Mouse (Mus musculus): ENCODE data around the gene Tuft1. TPM values are rescaled to one million over a fixed set of nuclear protein-coding genes. Genes with fewer than 3 reads are reported as not detected.

Gene Tuft1
- polyA plus RNA-seq, 1 experiment from 2014 or later = 9.0 TPM

DNA sequence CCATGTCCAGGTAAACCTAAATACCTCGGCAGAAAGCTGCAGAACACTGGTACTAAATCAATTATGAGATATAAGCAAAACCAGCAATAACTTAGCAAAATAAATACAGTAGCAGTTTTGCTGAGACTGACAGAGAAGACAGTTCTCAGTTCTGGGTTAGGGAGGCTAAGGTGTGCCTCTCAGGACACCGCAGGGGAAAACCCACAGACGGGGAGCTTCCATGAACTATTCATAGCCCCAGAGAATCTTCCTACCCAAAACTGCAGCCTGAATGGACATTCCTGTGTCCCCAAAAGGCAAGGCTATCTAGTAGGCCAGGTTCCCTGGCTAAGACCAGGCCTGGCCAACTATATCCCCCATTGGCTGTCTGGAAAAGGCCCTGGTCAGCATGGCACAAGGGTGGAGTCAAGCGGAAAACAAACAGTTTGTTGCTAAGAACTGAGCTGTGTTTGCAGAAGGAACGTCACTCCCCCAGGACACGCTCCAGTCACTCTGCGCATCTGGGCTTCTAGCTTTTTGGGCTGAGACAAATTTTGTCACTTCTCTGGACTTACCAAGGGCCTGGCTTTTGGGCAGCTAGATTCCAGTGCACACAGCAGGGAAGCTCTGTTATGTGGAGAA, 45.3 kb downstream of the Tuft1 start:
- Histone ChIP-seq H3K9me3 (ENCODE audit: control insufficient read depth, low read length) (no peaks in the 10 kb centered on the region), H3K27ac (ENCODE audit: low read depth, low read length) (no peak overlapping the region), H3K9ac (ENCODE audit: low read depth, low read length) (no peak overlapping the region), H3K27me3 (replicated peaks; ENCODE audit: control insufficient read depth, insufficient read depth, low read length) (no peaks in the 10 kb centered on the region), H3K36me3 (ENCODE audit: control insufficient read depth, insufficient read depth, low read length) (no peaks in the 10 kb centered on the region), H3K4me2 (ENCODE audit: low read length) (no peak overlapping the region), H3K4me1 (ENCODE audit: control insufficient read depth, insufficient read depth, low read depth, low read length) (peaks cover 2% of the 10 kb centered on the region; the same call in 1 of the 2 replicates), H3K4me3 (ENCODE audit: low read length) (no peak overlapping the region)
- ATAC-seq = no peak
- WGBS = 55% methylated on average over 7 of the region's 7 CpGs

DNA sequence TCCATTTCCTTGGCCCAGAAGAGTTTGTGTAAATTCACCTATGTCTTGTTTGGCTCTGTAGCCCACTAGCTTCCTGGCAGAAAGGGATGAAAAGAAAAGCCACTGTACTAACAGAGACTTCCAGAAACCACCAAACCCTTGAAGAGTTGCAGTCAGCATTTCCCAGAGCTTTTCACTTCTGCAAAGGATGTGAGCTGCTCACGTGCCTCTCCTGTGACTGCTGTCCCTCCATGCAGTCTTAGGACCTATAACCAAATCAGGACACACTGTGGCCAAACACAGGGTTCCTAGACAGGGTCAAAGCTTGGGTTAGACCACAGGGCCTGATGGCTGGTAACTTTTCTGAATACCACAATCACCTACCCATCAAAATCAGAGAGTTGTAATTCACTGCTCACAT, 46.4 kb downstream of the Tuft1 start:
- Histone ChIP-seq H3K4me3 (ENCODE audit: low read length) (no peak overlapping the region), H3K27me3 (replicated peaks; ENCODE audit: control insufficient read depth, insufficient read depth, low read length) (no peaks in the 10 kb centered on the region), H3K9me3 (ENCODE audit: control insufficient read depth, low read length) (no peaks in the 10 kb centered on the region), H3K4me2 (ENCODE audit: low read length) (no peak overlapping the region), H3K36me3 (ENCODE audit: control insufficient read depth, insufficient read depth, low read length) (no peaks in the 10 kb centered on the region), H3K9ac (ENCODE audit: low read depth, low read length) (no peak overlapping the region), H3K27ac (ENCODE audit: low read depth, low read length) (no peak overlapping the region), H3K4me1 (ENCODE audit: control insufficient read depth, insufficient read depth, low read depth, low read length) (peaks cover 2% of the 10 kb centered on the region; the same call in 1 of the 2 replicates)
- no peak for ATAC-seq
- 86% methylated on average over 1 of the region's 1 CpGs for WGBS

DNA sequence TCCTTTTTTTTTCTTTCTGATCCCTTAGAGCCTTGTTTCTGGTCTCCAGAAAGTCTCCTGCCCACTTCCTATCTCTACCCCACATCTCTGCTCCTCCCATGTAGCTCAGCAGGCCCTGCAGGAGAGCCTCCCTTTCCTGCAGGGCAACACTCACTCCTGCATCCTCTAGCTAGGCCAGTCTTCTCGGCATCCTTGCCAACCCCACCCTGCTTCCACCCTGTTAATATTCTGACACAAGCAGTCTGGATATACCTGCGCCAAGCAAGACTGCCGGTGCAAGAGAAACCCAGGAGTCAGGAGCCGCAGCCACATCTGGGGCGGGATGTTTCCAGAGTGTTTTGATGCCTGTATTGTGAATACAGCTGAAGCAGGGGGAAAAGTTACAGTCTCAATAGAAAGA, 46.8 kb downstream of the Tuft1 start:
- Histone ChIP-seq H3K27ac (ENCODE audit: low read depth, low read length) (no peak overlapping the region), H3K36me3 (ENCODE audit: control insufficient read depth, insufficient read depth, low read length) (no peaks in the 10 kb centered on the region), H3K9ac (ENCODE audit: low read depth, low read length) (no peak overlapping the region), H3K4me1 (ENCODE audit: control insufficient read depth, insufficient read depth, low read depth, low read length) (peaks cover 2% of the 10 kb centered on the region; the same call in 1 of the 2 replicates), H3K27me3 (replicated peaks; ENCODE audit: control insufficient read depth, insufficient read depth, low read length) (no peaks in the 10 kb centered on the region), H3K9me3 (ENCODE audit: control insufficient read depth, low read length) (no peaks in the 10 kb centered on the region), H3K4me2 (ENCODE audit: low read length) (no peak overlapping the region), H3K4me3 (ENCODE audit: low read length) (no peak overlapping the region)
- WGBS = 81% methylated on average over 5 of the region's 5 CpGs
- ATAC-seq = no peak

DNA sequence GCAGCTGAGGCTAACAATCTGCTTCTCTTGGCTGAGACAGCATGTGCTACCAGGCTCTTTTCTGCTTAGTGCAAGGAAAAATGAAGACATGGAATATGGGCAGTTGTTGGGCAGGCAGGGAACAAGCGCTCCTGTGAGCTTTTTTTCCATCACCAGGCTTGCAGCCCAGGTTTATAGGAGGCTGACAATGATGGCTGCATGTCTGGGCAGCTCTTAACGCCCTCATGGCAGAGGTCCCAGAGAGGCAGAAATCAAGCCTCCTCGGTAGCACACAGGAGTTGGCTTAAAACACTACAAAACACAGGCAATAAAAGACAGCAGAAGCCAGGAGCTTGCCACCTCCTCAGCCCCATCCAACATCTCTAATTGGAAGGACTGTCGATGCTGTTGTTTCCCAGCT, 47.3 kb downstream of the Tuft1 start:
- Histone ChIP-seq H3K27ac (ENCODE audit: low read depth, low read length) (no peak overlapping the region), H3K27me3 (replicated peaks; ENCODE audit: control insufficient read depth, insufficient read depth, low read length) (no peaks in the 10 kb centered on the region), H3K4me2 (ENCODE audit: low read length) (no peak overlapping the region), H3K9ac (ENCODE audit: low read depth, low read length) (no peak overlapping the region), H3K36me3 (ENCODE audit: control insufficient read depth, insufficient read depth, low read length) (no peaks in the 10 kb centered on the region), H3K4me3 (ENCODE audit: low read length) (no peak overlapping the region), H3K4me1 (ENCODE audit: control insufficient read depth, insufficient read depth, low read depth, low read length) (peaks cover 2% of the 10 kb centered on the region; the same call in 1 of the 2 replicates), H3K9me3 (ENCODE audit: control insufficient read depth, low read length) (no peaks in the 10 kb centered on the region)
- peak; percentile 64; the same call in 1 of the 2 replicates for ATAC-seq
- 60% methylated on average over 4 of the region's 4 CpGs for WGBS

DNA sequence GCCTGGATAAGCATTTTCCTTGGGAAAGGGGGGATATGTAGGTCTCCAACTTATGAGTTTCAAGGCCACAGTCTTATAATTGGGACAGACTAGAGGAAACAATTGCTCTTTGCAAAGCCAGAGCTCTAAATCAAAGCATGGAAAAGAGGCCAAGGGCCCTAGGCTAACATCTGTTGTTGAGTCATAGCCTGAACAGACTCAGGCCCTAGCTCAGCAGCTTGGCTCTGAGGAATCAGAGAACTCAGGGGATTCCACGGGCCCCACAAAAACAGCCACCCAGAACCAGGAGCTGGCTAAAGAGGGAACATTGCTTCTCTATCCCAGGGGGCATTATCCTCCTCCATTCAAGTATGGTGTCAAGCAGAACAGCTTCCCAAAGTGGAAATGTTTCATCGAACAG, 48.1 kb downstream of the Tuft1 start:
- Histone ChIP-seq H3K4me3 (ENCODE audit: low read length) (no peak overlapping the region), H3K4me1 (ENCODE audit: control insufficient read depth, insufficient read depth, low read depth, low read length) (peaks cover 2% of the 10 kb centered on the region; the same call in 1 of the 2 replicates), H3K27ac (ENCODE audit: low read depth, low read length) (no peak overlapping the region), H3K9me3 (ENCODE audit: control insufficient read depth, low read length) (no peaks in the 10 kb centered on the region), H3K4me2 (ENCODE audit: low read length) (no peak overlapping the region), H3K36me3 (ENCODE audit: control insufficient read depth, insufficient read depth, low read length) (no peaks in the 10 kb centered on the region), H3K27me3 (replicated peaks; ENCODE audit: control insufficient read depth, insufficient read depth, low read length) (no peaks in the 10 kb centered on the region), H3K9ac (ENCODE audit: low read depth, low read length) (no peak overlapping the region)
- whole genome bisulfite sequencing = 78% methylated on average over 2 of the region's 2 CpGs
- no peak for ATAC-seq

DNA sequence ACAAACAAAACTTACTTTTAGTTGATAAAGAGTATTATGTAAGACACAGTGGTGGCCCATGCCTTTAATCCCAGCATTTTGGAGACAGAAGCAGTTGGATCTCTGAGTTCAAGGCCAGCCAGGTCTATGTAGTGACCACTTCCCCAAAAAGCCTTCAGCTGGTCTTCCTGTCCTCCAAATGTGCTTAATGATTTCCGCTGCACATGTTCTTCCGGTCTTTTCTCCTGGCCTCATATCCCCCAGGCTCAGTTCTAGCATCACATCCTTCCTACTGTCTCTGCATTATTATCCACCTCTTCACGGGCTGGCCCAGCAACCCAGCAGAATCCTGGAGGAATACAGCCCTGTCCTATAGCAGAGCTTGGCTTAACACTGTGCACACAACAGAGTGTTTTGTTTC, 49.1 kb downstream of the Tuft1 start:
- Histone ChIP-seq H3K4me3 (ENCODE audit: low read length) (no peak overlapping the region), H3K9ac (ENCODE audit: low read depth, low read length) (no peak overlapping the region), H3K27me3 (replicated peaks; ENCODE audit: control insufficient read depth, insufficient read depth, low read length) (no peaks in the 10 kb centered on the region), H3K9me3 (ENCODE audit: control insufficient read depth, low read length) (no peaks in the 10 kb centered on the region), H3K27ac (ENCODE audit: low read depth, low read length) (no peak overlapping the region), H3K36me3 (ENCODE audit: control insufficient read depth, insufficient read depth, low read length) (no peaks in the 10 kb centered on the region), H3K4me1 (ENCODE audit: control insufficient read depth, insufficient read depth, low read depth, low read length) (peaks cover 2% of the 10 kb centered on the region; the same call in 1 of the 2 replicates), H3K4me2 (ENCODE audit: low read length) (no peak overlapping the region)
- 93% methylated on average over 3 of the region's 3 CpGs for WGBS
- ATAC-seq = no peak

DNA sequence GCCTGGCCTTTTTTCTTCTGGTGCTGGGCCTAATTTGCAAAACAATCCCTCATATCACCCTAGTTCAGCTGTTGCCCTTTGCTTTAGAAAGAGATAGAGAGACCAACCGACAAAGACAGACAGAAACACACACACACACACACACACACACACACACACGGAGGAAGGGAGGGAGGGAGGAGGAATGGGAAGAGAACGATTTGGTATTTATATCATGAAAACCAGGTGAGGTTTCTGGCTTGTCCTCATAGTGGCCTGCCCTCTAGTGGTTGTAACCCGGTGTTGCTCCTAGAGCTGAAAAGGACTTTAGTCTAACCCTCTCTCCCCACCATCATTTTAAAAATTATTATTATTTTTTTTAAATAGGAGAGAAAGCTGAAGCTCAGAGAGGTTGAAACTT, 56.7 kb downstream of the Tuft1 start:
- Histone ChIP-seq H3K27ac (ENCODE audit: low read depth, low read length) (no peak overlapping the region), H3K9me3 (ENCODE audit: control insufficient read depth, low read length) (no peaks in the 10 kb centered on the region), H3K4me3 (ENCODE audit: low read length) (no peak overlapping the region), H3K36me3 (ENCODE audit: control insufficient read depth, insufficient read depth, low read length) (no peaks in the 10 kb centered on the region), H3K9ac (ENCODE audit: low read depth, low read length) (no peak overlapping the region), H3K4me2 (ENCODE audit: low read length) (no peak overlapping the region), H3K4me1 (ENCODE audit: control insufficient read depth, insufficient read depth, low read depth, low read length) (no peaks in the 10 kb centered on the region), H3K27me3 (replicated peaks; ENCODE audit: control insufficient read depth, insufficient read depth, low read length) (no peaks in the 10 kb centered on the region)
- peak; percentile 48; the same call in 1 of the 2 replicates for ATAC-seq
- WGBS = 2% methylated on average over 4 of the region's 4 CpGs

DNA sequence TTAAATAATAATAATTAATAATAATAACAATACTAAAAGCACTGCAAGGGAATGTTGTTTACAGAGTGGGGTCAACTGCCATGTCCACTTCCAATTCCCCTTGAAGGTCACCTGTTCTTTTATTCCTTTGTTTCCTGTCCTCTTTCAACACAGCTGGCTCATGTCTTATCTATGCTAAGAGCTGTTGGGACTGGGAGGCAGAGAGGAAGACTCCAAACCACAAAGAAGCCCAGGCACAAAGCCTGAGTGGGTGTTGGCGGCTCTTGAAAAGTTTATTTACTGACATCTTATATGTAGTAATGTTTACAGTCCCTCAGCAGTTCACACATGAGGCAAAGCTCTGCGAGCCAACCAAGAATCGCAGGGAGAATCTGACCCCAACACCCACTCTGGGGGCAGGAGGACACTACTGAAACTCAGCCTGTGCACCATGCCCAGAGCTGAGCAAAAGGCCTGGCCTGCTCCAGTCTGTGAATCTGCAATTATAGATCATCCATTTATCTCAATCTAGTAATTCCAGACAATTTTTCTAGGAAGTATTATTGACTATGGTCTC, 61.4 kb downstream of the Tuft1 start:
- no peak overlapping the region for H3K9ac ChIP-seq (ENCODE audit: low read depth, low read length)
- H3K4me1 ChIP-seq (ENCODE audit: control insufficient read depth, insufficient read depth, low read depth, low read length) = no peaks in the 10 kb centered on the region
- no peak overlapping the region for H3K4me2 ChIP-seq (ENCODE audit: low read length)
- WGBS = 70% methylated on average over 3 of the region's 3 CpGs
- no peak overlapping the region for H3K27ac ChIP-seq (ENCODE audit: low read depth, low read length)
- H3K27me3 ChIP-seq (replicated peaks; ENCODE audit: control insufficient read depth, insufficient read depth, low read length) = no peaks in the 10 kb centered on the region
- H3K36me3 ChIP-seq (ENCODE audit: control insufficient read depth, insufficient read depth, low read length) = no peaks in the 10 kb centered on the region
- no peak overlapping the region for H3K4me3 ChIP-seq (ENCODE audit: low read length)
- no peak for ATAC-seq
- H3K9me3 ChIP-seq (ENCODE audit: control insufficient read depth, low read length) = no peaks in the 10 kb centered on the region; the same call in 1 of the 2 replicates

DNA sequence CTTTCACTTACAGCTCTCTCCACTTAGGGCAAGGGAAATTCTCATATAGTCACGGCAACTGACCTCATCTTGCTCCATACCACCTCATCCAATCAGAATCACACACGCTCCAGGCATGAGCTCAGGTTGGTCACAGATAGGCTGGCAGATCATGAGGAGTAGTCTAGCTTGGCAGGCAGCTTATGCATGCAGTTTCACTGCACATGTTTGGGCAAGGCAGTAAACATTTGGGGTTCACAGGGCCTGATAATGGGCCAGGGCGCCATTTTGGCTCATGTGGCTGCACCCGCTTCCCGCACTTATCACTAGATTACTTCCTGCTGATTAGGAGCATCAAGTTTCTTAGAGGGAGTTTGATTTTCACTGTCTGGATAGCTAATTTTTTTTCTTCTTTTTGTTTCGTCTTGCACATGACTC, 62.8 kb downstream of the Tuft1 start:
- Histone ChIP-seq H3K9ac (ENCODE audit: low read depth, low read length) (no peak overlapping the region), H3K4me3 (ENCODE audit: low read length) (no peak overlapping the region), H3K36me3 (ENCODE audit: control insufficient read depth, insufficient read depth, low read length) (no peaks in the 10 kb centered on the region), H3K27me3 (replicated peaks; ENCODE audit: control insufficient read depth, insufficient read depth, low read length) (no peaks in the 10 kb centered on the region), H3K4me1 (ENCODE audit: control insufficient read depth, insufficient read depth, low read depth, low read length) (no peaks in the 10 kb centered on the region), H3K9me3 (ENCODE audit: control insufficient read depth, low read length) (no peaks in the 10 kb centered on the region; the same call in 1 of the 2 replicates), H3K4me2 (ENCODE audit: low read length) (no peak overlapping the region), H3K27ac (ENCODE audit: low read depth, low read length) (no peak overlapping the region)
- WGBS = 89% methylated on average over 6 of the region's 6 CpGs
- ATAC-seq = no peak

Measured in hindbrain, embryonic 16.5 days (tissue).